Comparison of ENCODE assay signal across 8 mouse cellular contexts in the genomic region with DNA sequence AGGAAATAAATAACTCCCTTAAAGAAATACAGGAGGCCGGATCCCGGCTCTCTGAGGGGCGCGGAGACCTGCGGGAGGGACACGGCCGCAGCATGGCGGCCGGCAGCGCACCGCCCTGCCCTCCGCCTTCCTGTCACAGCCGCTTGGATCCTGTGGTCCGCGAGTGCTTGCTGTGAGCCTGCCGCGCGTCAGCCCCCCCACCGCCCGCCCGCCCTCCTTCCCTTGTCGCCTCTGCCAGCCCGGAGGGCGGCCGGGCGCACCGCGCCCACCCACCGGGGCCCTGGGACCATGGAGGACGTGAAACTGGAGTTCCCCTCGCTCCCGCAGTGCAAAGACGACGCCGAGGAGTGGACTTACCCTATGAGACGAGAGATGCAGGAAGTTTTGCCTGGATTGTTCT. TPM values are rescaled to one million over a fixed set of nuclear protein-coding genes. Genes with fewer than 3 reads are reported as not detected.
DNase-seq lines count a peak whose midpoint lies in the region; ATAC-seq and TF ChIP-seq lines count a peak whose summit lies in the region.
"Not testable (repeated sequence)": the region's sequence is repeated elsewhere in the genome, so short reads cannot be mapped to it uniquely, and the experiment has no call there.

Gm14698 (plus strand) TSS at position 35 of the 400 bp plus-strand sequence.

- not testable (repeated sequence) for H3K27ac ChIP-seq in forebrain, embryonic 14.5 days (ENCODE audit: low read depth, low read length); heart, postnatal 0 days (ENCODE audit: low read depth); kidney, adult 2 months (ENCODE audit: insufficient read depth, low read depth, low read length); liver, embryonic 13.5 days; midbrain, embryonic 13.5 days; stomach, embryonic 15.5 days

- peak within 1 kb of the TSS; percentile 42 for H3K4me2 ChIP-seq in forebrain, embryonic 14.5 days (ENCODE audit: low read length)
- H3K4me2 ChIP-seq in heart, postnatal 0 days (ENCODE audit: low read depth, low read length) = peak within 1 kb of the TSS; percentile 44
- H3K4me2 ChIP-seq in liver, embryonic 13.5 days = peak within 1 kb of the TSS; percentile 17; the same call in 1 of the 2 replicates
- peak within 1 kb of the TSS; percentile 50 for H3K4me2 ChIP-seq in midbrain, embryonic 13.5 days (replicated peaks)
- peak within 1 kb of the TSS; percentile 39 for H3K4me2 ChIP-seq in stomach, embryonic 15.5 days

- not testable (repeated sequence) for TF ChIP-seq CTCF in heart, postnatal 0 days (IDR thresholded peaks at IDR 0.05; ENCODE audit: low read depth); kidney, adult 2 months (conservative IDR thresholded peaks at IDR 0.05; ENCODE audit: insufficient read depth, insufficient read length, low read depth, low read length)

- not testable (repeated sequence) for H3K27me3 ChIP-seq in forebrain, embryonic 14.5 days (replicated peaks; ENCODE audit: control insufficient read depth, insufficient read depth, low read length); heart, postnatal 0 days (ENCODE audit: control insufficient read depth, insufficient read depth, low read length); kidney, adult 2 months (replicated peaks; ENCODE audit: control insufficient read depth, insufficient read depth, low read length); liver, embryonic 13.5 days; midbrain, embryonic 13.5 days; stomach, embryonic 15.5 days (replicated peaks)

- not testable (repeated sequence) for H3K36me3 ChIP-seq in forebrain, embryonic 14.5 days (ENCODE audit: control insufficient read depth, insufficient read depth, low read length); heart, postnatal 0 days (replicated peaks; ENCODE audit: control insufficient read depth, insufficient read depth, low read length); kidney, adult 2 months (ENCODE audit: control insufficient read depth, insufficient read depth, low read length); liver, embryonic 13.5 days; midbrain, embryonic 13.5 days; stomach, embryonic 15.5 days

- not testable (repeated sequence) for H3K9ac ChIP-seq in forebrain, embryonic 14.5 days (ENCODE audit: low read length); heart, postnatal 0 days (replicated peaks; ENCODE audit: low read depth, low read length); liver, embryonic 13.5 days; midbrain, embryonic 13.5 days (replicated peaks); stomach, embryonic 15.5 days

- not testable (repeated sequence) for H3K4me1 ChIP-seq in forebrain, embryonic 14.5 days (ENCODE audit: control insufficient read depth, insufficient read depth, low read length); heart, postnatal 0 days (ENCODE audit: control insufficient read depth, insufficient read depth); kidney, adult 2 months (ENCODE audit: control insufficient read depth, insufficient read depth, low read length); liver, embryonic 13.5 days (replicated peaks); midbrain, embryonic 13.5 days (replicated peaks); stomach, embryonic 15.5 days

- not testable (repeated sequence) for TF ChIP-seq EP300 in heart, postnatal 0 days (IDR thresholded peaks at IDR 0.05; ENCODE audit: low read depth)

- H3K4me3 ChIP-seq in forebrain, embryonic 14.5 days (ENCODE audit: low read depth, low read length) = peak within 1 kb of the TSS; percentile 24
- peak within 1 kb of the TSS; percentile 26 for H3K4me3 ChIP-seq in heart, postnatal 0 days (ENCODE audit: low read depth, low read length)
- H3K4me3 ChIP-seq in kidney, adult 2 months (ENCODE audit: insufficient read depth, low read depth, low read length); liver, embryonic 13.5 days (replicated peaks): not testable (repeated sequence)
- peak within 1 kb of the TSS; percentile 34 for H3K4me3 ChIP-seq in midbrain, embryonic 13.5 days (replicated peaks)
- H3K4me3 ChIP-seq in stomach, embryonic 15.5 days (replicated peaks) = peak within 1 kb of the TSS; percentile 27

- H3K9me3 ChIP-seq in forebrain, embryonic 14.5 days (replicated peaks; ENCODE audit: control insufficient read depth, low read length); heart, postnatal 0 days (replicated peaks; ENCODE audit: control insufficient read depth, low read length); liver, embryonic 13.5 days (replicated peaks); midbrain, embryonic 13.5 days; stomach, embryonic 15.5 days: not testable (repeated sequence)

- ATAC-seq in common myeloid progenitor, adult 5-6 weeks (replicated peaks; ENCODE audit: low read depth, poor library complexity, severe bottlenecking) = peak; percentile 90
- peak; percentile 91 for ATAC-seq in forebrain, embryonic 14.5 days
- peak; percentile 75 for ATAC-seq in heart, postnatal 0 days (ENCODE audit: insufficient read depth, low read depth)
- ATAC-seq in liver, embryonic 13.5 days (ENCODE audit: low read depth) = peak; percentile 82
- peak; percentile 94 for ATAC-seq in midbrain, embryonic 13.5 days
- ATAC-seq in stomach, embryonic 15.5 days (ENCODE audit: insufficient read depth, low FRiP score, low read depth) = peak; percentile 71; the same call in 1 of the 2 replicates

- DNase-seq in Muller cell, postnatal 12 days (ENCODE audit: inconsistent ontology term) = peak; percentile 11
- not testable (repeated sequence) for DNase-seq in forebrain, embryonic 14.5 days (ENCODE audit: low spot score); heart, postnatal 0 days (ENCODE audit: low spot score); liver, embryonic 13.5 days
- DNase-seq in kidney, adult 2 months = peak; percentile 0

- 28% methylated on average over 22 of the region's 36 CpGs for WGBS in forebrain, embryonic 14.5 days
- 26% methylated on average over 18 of the region's 36 CpGs for WGBS in heart, postnatal 0 days
- under 1% methylated on average over 20 of the region's 36 CpGs for WGBS in kidney, adult 2 months
- 3% methylated on average over 34 of the region's 36 CpGs for WGBS in liver, embryonic 13.5 days (ENCODE audit: insufficient replicate concordance)
- 27% methylated on average over 22 of the region's 36 CpGs for WGBS in midbrain, embryonic 13.5 days
- 14% methylated on average over 28 of the region's 36 CpGs for WGBS in stomach, embryonic 15.5 days

- TF ChIP-seq POLR2A in kidney, adult 2 months (IDR thresholded peaks at IDR 0.05; ENCODE audit: low read depth, low read length) = not testable (repeated sequence)

RNA-seq across cellular contexts. Expression of gene Gm14698, which starts in this region (rescaled TPM):
- total RNA-seq in common myeloid progenitor, adult 5-6 weeks (2017) = 5.1 and 10.0 TPM in 2 replicates
- polyA plus RNA-seq in forebrain, embryonic 14.5 days (2014; fragmentation: Nextera tagmentation; extraction: Ambion mirVana) = 2.3 and 3.1 TPM in 2 replicates
- 3.4 and 6.7 TPM in 2 replicates for total RNA-seq in heart, postnatal 0 days (2014; rRNA removed; ENCODE audit: low replicate concordance)
- 3.3 and 3.6 TPM in 2 replicates for polyA plus RNA-seq in heart, postnatal 0 days (2015; fragmentation: Nextera tagmentation; extraction: Ambion mirVana)
- polyA plus RNA-seq in kidney, adult 2 months (2012; rRNA removed) = 0.30 and 0.56 TPM in 2 replicates
- 1.5 TPM in 2 replicates for polyA plus RNA-seq in liver, embryonic 13.5 days (2015; fragmentation: Nextera tagmentation; extraction: Ambion mirVana)
- 2.8 and 4.3 TPM in 2 replicates for polyA plus RNA-seq in midbrain, embryonic 13.5 days (2015; fragmentation: Nextera tagmentation; extraction: Ambion mirVana)
- polyA plus RNA-seq in stomach, embryonic 15.5 days (2015; fragmentation: Nextera tagmentation; extraction: Ambion mirVana) = 3.4 and 6.6 TPM in 2 replicates

Comparison
In these comparisons a context has a peak if more than half of its experiments do, and no peak if none do; other contexts are left out.
1. Peak in DNase-seq in kidney, adult 2 months; RNA of the gene not detected or under 1 TPM.